Mouse (Mus musculus) heart, adult 2 months (tissue): ENCODE data around the gene Pla2g4b.

Experiments
- CTCF ChIP-seq: fragments of 200-600 bp; IDR thresholded peaks from 2 replicates; pipeline ENCODE4 v1.8.1; 2022; ENCODE audit warnings: antibody characterized with exemption, mild to moderate bottlenecking, moderate library complexity
- EP300 ChIP-seq: fragments of 200-500 bp; IDR thresholded peaks from 2 replicates; pipeline ENCODE4 v1.6.1; 2011; ENCODE audit warnings: low read depth, low read length, control low read depth; ENCODE audit not compliant: insufficient read depth

GRCm38 (mm10) chr2:120006696-120007095 lies 26.5 kb upstream of the Pla2g4b start:
- TF ChIP-seq CTCF (no peak), EP300 (no peak)
